Mouse (Mus musculus): ENCODE data around the gene Nxpe3.

Nxpe3 gene

GRCm38 (mm10) chr16:55894893-55895650 is at the start of gene Nxpe3:
Gene Nxpe3 (minus strand): TSS chr16:55895285.
- peak; percentile 86 for DNase-seq (ENCODE audit: low spot score)

GRCm38 (mm10) chr16:55940781-55941180 is 45.7 kb upstream of the Nxpe3 start:
- DNase-seq (ENCODE audit: low spot score): no peak

GRCm38 (mm10) chr16:55939703-55940102 is 44.6 kb upstream of the Nxpe3 start:
- no peak for DNase-seq (ENCODE audit: low spot score)

GRCm38 (mm10) chr16:55938761-55939160 is 43.7 kb upstream of the Nxpe3 start:
- no peak for DNase-seq (ENCODE audit: low spot score)

- DNase-seq (ENCODE audit: low spot score): peak; percentile 95
These were observed 39.5 kb upstream of the Nxpe3 start, which contains the start of gene Cep97 for GRCm38 (mm10) chr16:55934453-55935037. Gene Cep97 (minus strand): TSS chr16:55934855.

GRCm38 (mm10) chr16:55933681-55934343 is 38.7 kb upstream of the Nxpe3 start:
- DNase-seq (ENCODE audit: low spot score): peak; percentile 10

- DNase-seq (ENCODE audit: low spot score): no peak
These were observed 28.9 kb upstream of the Nxpe3 start for GRCm38 (mm10) chr16:55924010-55924409.

- DNase-seq (ENCODE audit: low spot score): no peak
These were observed 27.0 kb upstream of the Nxpe3 start for GRCm38 (mm10) chr16:55922079-55922478.

GRCm38 (mm10) chr16:55914716-55915115 is 19.6 kb upstream of the Nxpe3 start:
- no peak for DNase-seq (ENCODE audit: low spot score)

GRCm38 (mm10) chr16:55910208-55910793 is 15.2 kb upstream of the Nxpe3 start:
- DNase-seq (ENCODE audit: low spot score): no peak

- no peak for DNase-seq (ENCODE audit: low spot score)
These were observed 12.0 kb upstream of the Nxpe3 start for GRCm38 (mm10) chr16:55906928-55907679.

GRCm38 (mm10) chr16:55905370-55905769 is 10.3 kb upstream of the Nxpe3 start:
- DNase-seq (ENCODE audit: low spot score): no peak

GRCm38 (mm10) chr16:55901839-55902756 is 7.0 kb upstream of the Nxpe3 start:
- DNase-seq (ENCODE audit: low spot score): no peak

GRCm38 (mm10) chr16:55898385-55899002 is 3.4 kb upstream of the Nxpe3 start:
- DNase-seq (ENCODE audit: low spot score): no peak

- no peak for DNase-seq (ENCODE audit: low spot score)
These were observed 588 bp upstream of the Nxpe3 start for GRCm38 (mm10) chr16:55895651-55896095.

GRCm38 (mm10) chr16:55894536-55894892 is 571 bp downstream of the Nxpe3 start:
- DNase-seq (ENCODE audit: low spot score): peak; percentile 45

- DNase-seq (ENCODE audit: low spot score): no peak
These were observed 1.5 kb downstream of the Nxpe3 start for GRCm38 (mm10) chr16:55893410-55894107.

- DNase-seq (ENCODE audit: low spot score): no peak
These were observed 2.6 kb downstream of the Nxpe3 start for GRCm38 (mm10) chr16:55892484-55892883.

GRCm38 (mm10) chr16:55891346-55891745 is 3.7 kb downstream of the Nxpe3 start:
- DNase-seq (ENCODE audit: low spot score): no peak

All from lung, postnatal 25 days (tissue).